Mouse (Mus musculus): ENCODE measurements around the gene Dnah7c. TPM values are rescaled to one million over a fixed set of nuclear protein-coding genes. Genes with fewer than 3 reads are reported as not detected.

Dnah7c gene
- polyA plus RNA-seq, 1 experiment = under 0.01 TPM

DNA sequence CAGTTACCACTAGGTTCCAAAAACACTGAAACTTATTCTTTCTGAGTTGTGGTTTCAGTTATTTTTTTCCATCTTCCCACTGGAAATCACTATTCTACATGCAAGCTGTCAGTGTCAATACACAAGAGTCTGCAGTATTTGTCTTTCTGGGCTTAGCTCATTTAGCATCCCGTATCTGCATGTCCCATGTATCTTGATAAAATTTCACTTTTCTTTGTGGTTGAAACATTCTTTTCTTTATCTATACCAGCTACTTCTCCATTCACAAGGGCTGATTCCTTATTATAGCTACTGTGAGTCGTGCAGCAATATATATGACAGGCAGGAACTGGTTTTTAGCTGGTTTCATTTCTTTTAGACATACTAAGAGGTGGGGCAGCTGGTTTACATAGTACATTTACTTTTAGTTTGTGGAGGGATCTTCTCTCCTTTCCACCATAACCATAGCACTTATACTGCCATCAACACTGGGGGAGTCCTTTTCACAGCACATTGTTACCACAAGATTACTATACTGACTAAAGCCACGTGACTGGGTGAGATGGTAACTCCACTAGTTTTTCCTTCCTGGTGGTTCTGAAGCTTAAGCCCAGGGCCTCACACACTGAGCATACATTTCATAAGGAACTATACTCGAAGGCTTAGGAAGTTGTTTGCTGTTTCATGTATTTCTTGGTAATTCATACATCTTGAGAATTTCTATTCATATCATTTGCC is 397.0 kb downstream of the Dnah7c start:
- H3ac ChIP-seq (ENCODE audit: control insufficient read depth, insufficient read length) = no peak overlapping the region
- no peaks in the 10 kb centered on the region for H3K79me2 ChIP-seq (ENCODE audit: control insufficient read depth, insufficient read depth)
- no peak for TF ChIP-seq MAX (IDR thresholded peaks at IDR 0.05; ENCODE audit: low read depth)
- TF ChIP-seq MYOG (IDR thresholded peaks at IDR 0.05; ENCODE audit: control insufficient read depth in 1 of 3, insufficient read depth in 1 of 3, insufficient read length in 2 of 3, low read depth in 2 of 3) = no peak
- no peak for TF ChIP-seq REST (IDR thresholded peaks at IDR 0.05; ENCODE audit: insufficient read depth, insufficient read length)
- TF ChIP-seq E2F4 (IDR thresholded peaks at IDR 0.05; ENCODE audit: insufficient read depth) = no peak
- TF ChIP-seq USF1 (IDR thresholded peaks at IDR 0.05; ENCODE audit: low read depth) = no peak
- no peak for TF ChIP-seq CEBPB (IDR thresholded peaks at IDR 0.05; ENCODE audit: insufficient read depth, poor library complexity, severe bottlenecking)
- no peak for TF ChIP-seq POLR2AphosphoS2 (IDR thresholded peaks at IDR 0.05; ENCODE audit: insufficient read length, low read depth)
- no peak for TF ChIP-seq MYOD1 (IDR thresholded peaks at IDR 0.05; ENCODE audit: control insufficient read depth in 1 of 3, insufficient read length in 2 of 3, low read depth in 2 of 3)
- TF ChIP-seq TCF12 (IDR thresholded peaks at IDR 0.05; ENCODE audit: insufficient read depth, poor library complexity, severe bottlenecking) = no peak
- TF ChIP-seq SRF (IDR thresholded peaks at IDR 0.05; ENCODE audit: control insufficient read depth, insufficient read length, low read depth) = no peak
- no peak for TF ChIP-seq POLR2A (IDR thresholded peaks at IDR 0.05; ENCODE audit: insufficient read length, low read depth)
- TF ChIP-seq TCF3 (IDR thresholded peaks at IDR 0.05; ENCODE audit: insufficient read length, low read depth) = no peak
- H3K4me3 ChIP-seq = no peak overlapping the region
- H3K27me3 ChIP-seq (ENCODE audit: control insufficient read depth, insufficient read depth, insufficient read length) = no peaks in the 10 kb centered on the region
- H3K4me2 ChIP-seq (ENCODE audit: low read depth) = no peak overlapping the region
- no peaks in the 10 kb centered on the region for H3K36me3 ChIP-seq (ENCODE audit: control insufficient read depth, insufficient read depth)

DNA sequence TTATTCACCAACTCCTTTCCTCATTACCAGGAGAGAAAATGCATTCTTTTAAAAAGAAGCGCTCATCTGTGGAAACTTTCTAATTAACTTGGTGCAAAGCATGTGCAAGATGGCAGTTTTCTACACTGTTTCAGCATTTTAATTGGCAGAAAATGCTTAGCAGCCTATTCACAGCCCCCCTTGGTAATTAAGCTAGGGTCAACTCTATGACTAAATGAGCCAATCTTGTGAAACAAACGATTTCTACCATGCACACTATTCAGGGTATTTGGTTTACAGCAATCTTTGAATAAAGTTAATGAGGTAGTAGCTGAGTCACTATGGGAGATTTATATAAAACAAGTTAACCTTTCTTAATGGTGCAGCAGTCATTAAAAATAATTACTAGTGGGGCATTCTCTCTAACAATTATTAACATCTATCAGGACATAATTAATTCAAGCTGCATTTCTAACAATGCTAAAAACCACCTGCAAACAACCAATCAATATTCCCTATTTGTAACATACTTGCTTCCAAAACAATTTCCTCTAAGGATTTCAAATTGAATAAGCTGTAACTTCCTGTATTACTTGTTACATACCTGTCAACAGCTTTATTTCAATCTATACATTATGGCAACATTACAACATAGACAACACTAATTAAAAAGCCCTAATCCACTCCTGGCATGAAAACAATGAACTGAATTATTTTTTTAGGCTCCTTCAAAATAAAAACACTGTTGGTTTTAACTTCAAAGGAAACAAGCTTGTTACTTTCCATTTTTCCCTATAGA is 404.9 kb downstream of the Dnah7c start:
- Histone ChIP-seq H3ac (ENCODE audit: control insufficient read depth, insufficient read length) (no peak overlapping the region), H3K4me2 (ENCODE audit: low read depth) (no peak overlapping the region), H3K27me3 (ENCODE audit: control insufficient read depth, insufficient read depth, insufficient read length) (no peaks in the 10 kb centered on the region), H3K4me3 (no peak overlapping the region), H3K79me2 (ENCODE audit: control insufficient read depth, insufficient read depth) (no peaks in the 10 kb centered on the region), H3K36me3 (ENCODE audit: control insufficient read depth, insufficient read depth) (peaks cover 8% of the 10 kb centered on the region)
- no peak for TF ChIP-seq POLR2AphosphoS2 (IDR thresholded peaks at IDR 0.05; ENCODE audit: insufficient read length, low read depth)
- no peak for TF ChIP-seq USF1 (IDR thresholded peaks at IDR 0.05; ENCODE audit: low read depth)
- no peak for TF ChIP-seq POLR2A (IDR thresholded peaks at IDR 0.05; ENCODE audit: insufficient read length, low read depth)
- TF ChIP-seq CEBPB (IDR thresholded peaks at IDR 0.05; ENCODE audit: insufficient read depth, poor library complexity, severe bottlenecking) = no peak
- TF ChIP-seq REST (IDR thresholded peaks at IDR 0.05; ENCODE audit: insufficient read depth, insufficient read length) = no peak
- no peak for TF ChIP-seq MYOG (IDR thresholded peaks at IDR 0.05; ENCODE audit: control insufficient read depth in 1 of 3, insufficient read depth in 1 of 3, insufficient read length in 2 of 3, low read depth in 2 of 3)
- no peak for TF ChIP-seq MYOD1 (IDR thresholded peaks at IDR 0.05; ENCODE audit: control insufficient read depth in 1 of 3, insufficient read length in 2 of 3, low read depth in 2 of 3)
- no peak for TF ChIP-seq TCF12 (IDR thresholded peaks at IDR 0.05; ENCODE audit: insufficient read depth, poor library complexity, severe bottlenecking)
- no peak for TF ChIP-seq MAX (IDR thresholded peaks at IDR 0.05; ENCODE audit: low read depth)
- TF ChIP-seq TCF3 (IDR thresholded peaks at IDR 0.05; ENCODE audit: insufficient read length, low read depth) = no peak
- no peak for TF ChIP-seq SRF (IDR thresholded peaks at IDR 0.05; ENCODE audit: control insufficient read depth, insufficient read length, low read depth)
- no peak for TF ChIP-seq E2F4 (IDR thresholded peaks at IDR 0.05; ENCODE audit: insufficient read depth)

DNA sequence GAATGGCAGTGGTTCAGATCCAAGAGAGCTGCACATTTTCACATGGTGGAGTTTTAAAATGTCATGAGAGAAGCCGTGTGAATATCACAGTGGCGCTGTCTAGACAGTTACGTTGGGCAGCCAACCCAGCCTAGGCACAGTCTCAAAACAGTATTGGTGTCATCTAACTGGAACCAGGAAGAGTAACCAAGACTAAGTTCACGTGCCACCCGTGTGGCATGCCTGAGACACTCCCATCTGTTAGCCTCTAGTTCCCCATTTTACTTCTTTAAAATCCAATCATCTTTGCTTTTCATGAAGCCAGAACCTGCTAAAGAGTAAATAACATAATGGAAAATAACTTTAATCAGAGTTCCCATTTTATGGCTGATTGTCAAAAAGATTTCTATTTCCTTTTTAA is 406.5 kb downstream of the Dnah7c start:
- no peak overlapping the region for H3K4me3 ChIP-seq
- no peaks in the 10 kb centered on the region for H3K79me2 ChIP-seq (ENCODE audit: control insufficient read depth, insufficient read depth)
- H3K36me3 ChIP-seq (ENCODE audit: control insufficient read depth, insufficient read depth) = peaks cover 12% of the 10 kb centered on the region
- no peak overlapping the region for H3K4me2 ChIP-seq (ENCODE audit: low read depth)
- H3K27me3 ChIP-seq (ENCODE audit: control insufficient read depth, insufficient read depth, insufficient read length) = no peaks in the 10 kb centered on the region
- H3ac ChIP-seq (ENCODE audit: control insufficient read depth, insufficient read length) = no peak overlapping the region
- no peak for TF ChIP-seq SRF (IDR thresholded peaks at IDR 0.05; ENCODE audit: control insufficient read depth, insufficient read length, low read depth)
- TF ChIP-seq POLR2A (IDR thresholded peaks at IDR 0.05; ENCODE audit: insufficient read length, low read depth) = no peak

DNA sequence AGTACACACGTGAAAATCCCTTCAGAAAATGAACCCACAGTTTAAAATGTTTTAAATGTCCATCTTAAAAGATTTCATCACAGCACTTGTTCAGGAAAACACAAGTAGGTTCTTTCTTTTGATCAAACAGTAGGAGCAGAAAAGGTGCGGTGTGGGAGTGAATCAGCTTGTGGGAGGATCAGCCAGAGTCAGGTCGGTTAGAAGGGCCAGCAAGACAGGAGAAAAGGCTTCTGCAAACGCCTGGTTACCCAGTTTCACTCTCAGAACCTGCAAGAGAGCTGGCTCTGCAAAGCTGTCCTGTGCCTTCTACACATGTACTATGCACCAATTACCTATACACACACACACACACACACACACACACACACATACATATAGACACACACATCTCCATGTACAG is 418.0 kb downstream of the Dnah7c start:
- TF ChIP-seq POLR2AphosphoS2 (IDR thresholded peaks at IDR 0.05; ENCODE audit: insufficient read length, low read depth) = no peak
- no peak for TF ChIP-seq TCF3 (IDR thresholded peaks at IDR 0.05; ENCODE audit: insufficient read length, low read depth)
- TF ChIP-seq POLR2A (IDR thresholded peaks at IDR 0.05; ENCODE audit: insufficient read length, low read depth) = no peak
- TF ChIP-seq E2F4 (IDR thresholded peaks at IDR 0.05; ENCODE audit: insufficient read depth) = no peak
- TF ChIP-seq REST (IDR thresholded peaks at IDR 0.05; ENCODE audit: insufficient read depth, insufficient read length) = no peak
- TF ChIP-seq TCF12 (IDR thresholded peaks at IDR 0.05; ENCODE audit: insufficient read depth, poor library complexity, severe bottlenecking) = no peak
- no peak for TF ChIP-seq USF1 (IDR thresholded peaks at IDR 0.05; ENCODE audit: low read depth)
- no peak for TF ChIP-seq CEBPB (IDR thresholded peaks at IDR 0.05; ENCODE audit: insufficient read depth, poor library complexity, severe bottlenecking)
- no peak for TF ChIP-seq MYOG (IDR thresholded peaks at IDR 0.05; ENCODE audit: control insufficient read depth in 1 of 3, insufficient read depth in 1 of 3, insufficient read length in 2 of 3, low read depth in 2 of 3)
- TF ChIP-seq MAX (IDR thresholded peaks at IDR 0.05; ENCODE audit: low read depth) = no peak
- TF ChIP-seq MYOD1 (IDR thresholded peaks at IDR 0.05; ENCODE audit: control insufficient read depth in 1 of 3, insufficient read length in 2 of 3, low read depth in 2 of 3) = no peak
- Histone ChIP-seq H3K4me3 (no peak overlapping the region), H3K4me2 (ENCODE audit: low read depth) (no peak overlapping the region), H3K79me2 (ENCODE audit: control insufficient read depth, insufficient read depth) (peaks cover 4% of the 10 kb centered on the region), H3K36me3 (ENCODE audit: control insufficient read depth, insufficient read depth) (no peaks in the 10 kb centered on the region), H3ac (ENCODE audit: control insufficient read depth, insufficient read length) (no peak overlapping the region), H3K27me3 (ENCODE audit: control insufficient read depth, insufficient read depth, insufficient read length) (no peaks in the 10 kb centered on the region)

All from myocyte (in vitro differentiated cells).